Mouse (Mus musculus): Measurements from ENCODE around the gene B230217C12Rik. TPM values are rescaled to one million over a fixed set of nuclear protein-coding genes. Genes with fewer than 3 reads are reported as not detected.

Gene B230217C12Rik
- polyA plus RNA-seq, 1 experiment from 2014 or later: 3.4 TPM

DNA sequence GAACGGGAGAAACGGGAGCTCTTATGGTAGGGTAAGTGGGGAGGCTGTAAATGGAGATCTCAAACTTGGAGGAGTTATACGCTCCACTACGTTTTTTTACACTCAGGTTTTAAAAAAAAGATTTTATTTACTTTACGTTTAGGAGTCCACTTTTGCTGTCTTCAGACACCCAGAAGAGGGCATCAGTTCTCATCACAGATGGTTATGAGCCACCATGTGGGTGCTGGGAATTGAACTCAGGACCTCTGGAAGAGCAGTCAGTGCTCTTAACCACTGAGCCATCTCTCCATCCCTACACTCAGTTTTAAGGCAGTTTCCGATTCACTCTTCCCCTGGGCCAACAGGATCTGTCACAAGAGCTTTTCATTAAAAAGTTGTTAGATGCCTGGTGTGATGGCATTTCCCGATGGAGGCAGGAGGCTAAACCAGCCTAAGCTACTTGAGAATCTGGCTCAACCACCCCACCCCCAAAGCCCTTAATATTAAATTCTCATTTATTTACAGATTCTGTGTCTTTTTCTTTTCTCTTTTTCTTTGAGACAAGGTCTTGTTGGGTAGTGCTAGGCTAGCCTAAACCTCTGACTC, 44.1 kb downstream of the B230217C12Rik start:
- H3K4me1 ChIP-seq (replicated peaks; ENCODE audit: control insufficient read depth, insufficient read depth, low read length): no peaks in the 10 kb centered on the region
- peak overlapping the region; percentile 69 for H3K4me3 ChIP-seq (ENCODE audit: low read length)
- H3K4me2 ChIP-seq (ENCODE audit: low read depth, low read length): peak overlapping the region; percentile 67
- H3K9ac ChIP-seq (ENCODE audit: low read length): peak overlapping the region; percentile 56
- 20% methylated on average over 7 of the region's 7 CpGs for WGBS
- ATAC-seq (ENCODE audit: low read depth): peak; percentile 1; the same call in 1 of the 2 replicates
- no peaks in the 10 kb centered on the region for H3K9me3 ChIP-seq (ENCODE audit: control insufficient read depth, low read length)
- H3K36me3 ChIP-seq (ENCODE audit: control insufficient read depth, insufficient read depth, low read length): no peaks in the 10 kb centered on the region
- peak overlapping the region; percentile 86 for H3K27ac ChIP-seq (ENCODE audit: low read length)
- no peaks in the 10 kb centered on the region for H3K27me3 ChIP-seq (ENCODE audit: control insufficient read depth, insufficient read depth, low read depth, low read length)

- Histone ChIP-seq H3K27ac (ENCODE audit: low read length) (no peak overlapping the region), H3K27me3 (ENCODE audit: control insufficient read depth, insufficient read depth, low read depth, low read length) (no peaks in the 10 kb centered on the region), H3K4me3 (ENCODE audit: low read length) (no peak overlapping the region), H3K9ac (ENCODE audit: low read length) (no peak overlapping the region), H3K4me1 (replicated peaks; ENCODE audit: control insufficient read depth, insufficient read depth, low read length) (no peaks in the 10 kb centered on the region), H3K9me3 (ENCODE audit: control insufficient read depth, low read length) (no peaks in the 10 kb centered on the region), H3K4me2 (ENCODE audit: low read depth, low read length) (no peak overlapping the region), H3K36me3 (ENCODE audit: control insufficient read depth, insufficient read depth, low read length) (no peaks in the 10 kb centered on the region)
- ATAC-seq (ENCODE audit: low read depth): no peak
- 91% methylated on average over 2 of the region's 2 CpGs for WGBS
Observed at GRCm38 (mm10) chr11:97885296-97885915, 44.8 kb downstream of the B230217C12Rik start.

DNA sequence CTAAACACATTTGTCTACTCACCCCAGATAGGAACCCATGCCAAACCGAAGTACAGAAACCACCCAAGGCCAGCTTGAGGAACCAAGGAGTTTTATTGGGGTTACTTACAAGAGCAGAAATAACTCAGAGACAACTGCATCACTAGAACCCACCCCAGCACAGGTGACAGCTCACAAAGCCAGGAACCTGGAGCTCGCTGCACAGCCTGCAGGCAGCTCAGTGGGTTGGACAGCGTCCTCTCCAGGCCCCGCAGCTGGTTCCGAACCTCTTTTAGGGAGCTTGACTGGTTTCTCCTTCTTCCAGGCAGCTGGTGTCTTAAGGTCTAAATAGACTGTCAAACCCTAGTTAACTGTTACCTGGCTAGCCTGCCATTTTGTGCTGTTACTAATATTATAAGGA, 51.2 kb downstream of the B230217C12Rik start:
- Histone ChIP-seq H3K4me2 (ENCODE audit: low read depth, low read length) (no peak overlapping the region), H3K9me3 (ENCODE audit: control insufficient read depth, low read length) (peaks cover 4% of the 10 kb centered on the region), H3K27ac (ENCODE audit: low read length) (no peak overlapping the region), H3K4me3 (ENCODE audit: low read length) (no peak overlapping the region), H3K27me3 (ENCODE audit: control insufficient read depth, insufficient read depth, low read depth, low read length) (no peaks in the 10 kb centered on the region), H3K4me1 (replicated peaks; ENCODE audit: control insufficient read depth, insufficient read depth, low read length) (no peaks in the 10 kb centered on the region), H3K36me3 (ENCODE audit: control insufficient read depth, insufficient read depth, low read length) (no peaks in the 10 kb centered on the region), H3K9ac (ENCODE audit: low read length) (no peak overlapping the region)
- 69% methylated on average over 5 of the region's 5 CpGs for WGBS
- ATAC-seq (ENCODE audit: low read depth): no peak

Other genes with a start within 250 kb of the B230217C12Rik start
- 1.1 and 2.1 TPM in 2 replicates for gene Epop, start 211.1 kb upstream of the B230217C12Rik start, polyA plus RNA-seq (2015; fragmentation: Nextera tagmentation; extraction: Ambion mirVana)
- gene Mllt6, start 177.4 kb upstream of the B230217C12Rik start, polyA plus RNA-seq (2015; fragmentation: Nextera tagmentation; extraction: Ambion mirVana): 3.4 and 4.0 TPM in 2 replicates
- 57.5 and 66.6 TPM in 2 replicates for gene Cisd3, start 155.0 kb upstream of the B230217C12Rik start, polyA plus RNA-seq (2015; fragmentation: Nextera tagmentation; extraction: Ambion mirVana)
- 16.2 and 16.5 TPM in 2 replicates for gene Pcgf2, start 140.3 kb upstream of the B230217C12Rik start, polyA plus RNA-seq (2015; fragmentation: Nextera tagmentation; extraction: Ambion mirVana)
- gene Psmb3, start 137.4 kb upstream of the B230217C12Rik start, polyA plus RNA-seq (2015; fragmentation: Nextera tagmentation; extraction: Ambion mirVana): 430 and 457 TPM in 2 replicates
- 1.3 and 2.2 TPM in 2 replicates for gene Pip4k2b, start 96.1 kb upstream of the B230217C12Rik start, polyA plus RNA-seq (2015; fragmentation: Nextera tagmentation; extraction: Ambion mirVana)
- 16.1 and 18.5 TPM in 2 replicates for gene Cwc25, start 74.2 kb upstream of the B230217C12Rik start, polyA plus RNA-seq (2015; fragmentation: Nextera tagmentation; extraction: Ambion mirVana)
- 0.35 TPM in 1 of 2 replicates, not detected in the other for gene 1700001P01Rik, start 64.9 kb upstream of the B230217C12Rik start, polyA plus RNA-seq (2015; fragmentation: Nextera tagmentation; extraction: Ambion mirVana)
- gene Rpl23, start 58.3 kb upstream of the B230217C12Rik start, polyA plus RNA-seq (2015; fragmentation: Nextera tagmentation; extraction: Ambion mirVana): 495 and 578 TPM in 2 replicates
- 163 and 167 TPM in 2 replicates for gene Lasp1, start 41.8 kb upstream of the B230217C12Rik start, polyA plus RNA-seq (2015; fragmentation: Nextera tagmentation; extraction: Ambion mirVana)
- gene Fbxo47, start 43.4 kb downstream of the B230217C12Rik start, polyA plus RNA-seq (2015; fragmentation: Nextera tagmentation; extraction: Ambion mirVana): 0.36 and 0.65 TPM in 2 replicates
- 1.4 and 1.6 TPM in 2 replicates for gene Plxdc1, start 145.7 kb downstream of the B230217C12Rik start, polyA plus RNA-seq (2015; fragmentation: Nextera tagmentation; extraction: Ambion mirVana)
- gene Arl5c, start 155.4 kb downstream of the B230217C12Rik start, polyA plus RNA-seq (2015; fragmentation: Nextera tagmentation; extraction: Ambion mirVana): 6.2 and 8.0 TPM in 2 replicates
- 6.4 and 6.7 TPM in 2 replicates for gene Cacnb1, start 182.3 kb downstream of the B230217C12Rik start, polyA plus RNA-seq (2015; fragmentation: Nextera tagmentation; extraction: Ambion mirVana)
- 999 and 1,043 TPM in 2 replicates for gene Rpl19, start 185.9 kb downstream of the B230217C12Rik start, polyA plus RNA-seq (2015; fragmentation: Nextera tagmentation; extraction: Ambion mirVana)
- gene Stac2, start 212.7 kb downstream of the B230217C12Rik start, polyA plus RNA-seq (2015; fragmentation: Nextera tagmentation; extraction: Ambion mirVana): 0.11 and 0.29 TPM in 2 replicates

All from lung, embryonic 16.5 days (tissue).